Mouse (Mus musculus) midbrain, embryonic 11.5 days (tissue): Measurements from ENCODE around the gene E2f6. TPM values are rescaled to one million over a fixed set of nuclear protein-coding genes. Genes with fewer than 3 reads are reported as not detected.

Experiments used
- ATAC-seq: fragments of 200-750 bp; cut with Nextera tagmentation; 2 replicates; pipeline ENCODE4 v1.8.0; 2017; ENCODE audit warnings: moderate TSS enrichment, moderate library complexity; ENCODE audit not compliant: low FRiP score
- DNase-seq: peaks from one replicate; pipeline ENCODE4 v3.0.0; 2015; ENCODE audit warnings: low spot score; ENCODE audit errors: missing footprints
- H3K27ac ChIP-seq: fragments of 300-500 bp; sonication (generic); 2 replicates; pipeline ENCODE4 v1.5.1; 2014; ENCODE audit warnings: low read depth, low read length
- H3K27me3 ChIP-seq: fragments of 300-500 bp; sonication (generic); 2 replicates; pipeline ENCODE4 v1.6.1; 2014; ENCODE audit warnings: mild to moderate bottlenecking, low read length, moderate library complexity, mixed read lengths; ENCODE audit not compliant: control insufficient read depth, insufficient read depth
- H3K36me3 ChIP-seq: fragments of 300-500 bp; sonication (generic); 2 replicates; pipeline ENCODE4 v1.6.1; 2014; ENCODE audit warnings: mild to moderate bottlenecking, low read length, moderate library complexity, mixed read lengths; ENCODE audit not compliant: control insufficient read depth, insufficient read depth
- H3K4me1 ChIP-seq: fragments of 300-500 bp; sonication (generic); 2 replicates; pipeline ENCODE4 v1.6.1; 2014; ENCODE audit warnings: low read length; ENCODE audit not compliant: control insufficient read depth, insufficient read depth
- H3K4me2 ChIP-seq: fragments of 300-500 bp; sonication (generic); 2 replicates; pipeline ENCODE4 v1.6.1; 2014; ENCODE audit warnings: mild to moderate bottlenecking, moderate library complexity
- H3K4me3 ChIP-seq: fragments of 300-500 bp; sonication (generic); 2 replicates; pipeline ENCODE4 v1.5.1; 2014; ENCODE audit warnings: low read depth, low read length
- H3K9ac ChIP-seq: fragments of 300-500 bp; sonication (generic); 2 replicates; pipeline ENCODE4 v1.6.1; 2014; ENCODE audit warnings: low read length
- H3K9me3 ChIP-seq: fragments of 300-500 bp; sonication (generic); 2 replicates; pipeline ENCODE4 v1.6.1; 2016; ENCODE audit warnings: low read length; ENCODE audit not compliant: control insufficient read depth
- whole genome bisulfite sequencing: fragments of 180-500 bp; shearing (Covaris S2); extraction: QIAGEN DNeasy Blood & Tissue Kit; methylation state at CpG from one replicate; pipeline ENCODE4 v1.1.7; 2014; 5-methylcytosine and 5-hydroxymethylcytosine counted together
- polyA plus RNA-seq: library from polyadenylated mRNA; unstranded; fragments of >200 nt; fragmentation: Nextera tagmentation; extraction: Ambion mirVana; gene quantifications from 2 replicates; pipeline ENCODE4 v1.2.1, GENCODE M21; 2014

The E2f6 gene
- polyA plus RNA-seq, 1 experiment from 2014 or later, result 85.1 TPM

GRCm38 (mm10) chr12:16831071-16831470 lies 20.3 kb downstream of the E2f6 start:
- Histone ChIP-seq H3K36me3 (no peaks in the 10 kb centered on the region; the same call in 1 of the 2 replicates), H3K9me3 (no peaks in the 10 kb centered on the region), H3K9ac (no peak overlapping the region), H3K4me1 (no peaks in the 10 kb centered on the region), H3K4me3 (no peak overlapping the region), H3K27ac (no peak overlapping the region), H3K4me2 (no peak overlapping the region), H3K27me3 (no peaks in the 10 kb centered on the region)
- 72% methylated on average over 4 of the region's 4 CpGs for WGBS
- DNase-seq (no peak), ATAC-seq (no peak)

DNA sequence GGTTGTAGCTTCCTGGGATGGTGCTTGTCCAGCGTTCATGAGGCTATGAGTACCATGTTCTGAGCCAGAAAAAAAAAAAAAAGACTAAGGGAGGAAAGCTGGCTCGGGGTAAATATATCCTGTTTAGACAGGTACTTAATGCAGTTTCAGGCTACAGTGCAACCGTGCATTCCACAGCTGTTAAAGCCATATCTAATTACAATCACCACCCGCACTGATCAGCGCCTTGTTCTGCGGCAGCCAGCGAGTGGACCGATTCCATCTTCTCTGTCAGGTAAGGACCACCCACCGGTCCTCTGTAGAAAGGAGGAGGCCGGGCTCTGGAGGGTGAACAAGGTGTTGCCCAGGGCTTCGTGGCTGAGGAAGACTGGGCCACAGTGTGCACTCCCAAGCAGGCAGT lies 23.9 kb downstream of the E2f6 start:
- Histone ChIP-seq H3K4me3 (no peak overlapping the region), H3K4me1 (no peaks in the 10 kb centered on the region), H3K27ac (no peak overlapping the region), H3K4me2 (no peak overlapping the region), H3K9ac (no peak overlapping the region), H3K9me3 (no peaks in the 10 kb centered on the region), H3K36me3 (no peaks in the 10 kb centered on the region), H3K27me3 (no peaks in the 10 kb centered on the region)
- 77% methylated on average over 11 of the region's 11 CpGs for WGBS
- ATAC-seq (no peak), DNase-seq (no peak)

GRCm38 (mm10) chr12:16836188-16836587 lies 25.4 kb downstream of the E2f6 start:
- no peaks in the 10 kb centered on the region for H3K9me3 ChIP-seq
- no peaks in the 10 kb centered on the region for H3K27me3 ChIP-seq
- H3K4me1 ChIP-seq, result no peaks in the 10 kb centered on the region
- H3K27ac ChIP-seq, result no peak overlapping the region
- ATAC-seq (no peak), DNase-seq (no peak)
- H3K4me3 ChIP-seq, result no peak overlapping the region
- no peaks in the 10 kb centered on the region for H3K36me3 ChIP-seq
- no peak overlapping the region for H3K4me2 ChIP-seq
- WGBS, result 84% methylated on average over 9 of the region's 9 CpGs
- no peak overlapping the region for H3K9ac ChIP-seq

DNA sequence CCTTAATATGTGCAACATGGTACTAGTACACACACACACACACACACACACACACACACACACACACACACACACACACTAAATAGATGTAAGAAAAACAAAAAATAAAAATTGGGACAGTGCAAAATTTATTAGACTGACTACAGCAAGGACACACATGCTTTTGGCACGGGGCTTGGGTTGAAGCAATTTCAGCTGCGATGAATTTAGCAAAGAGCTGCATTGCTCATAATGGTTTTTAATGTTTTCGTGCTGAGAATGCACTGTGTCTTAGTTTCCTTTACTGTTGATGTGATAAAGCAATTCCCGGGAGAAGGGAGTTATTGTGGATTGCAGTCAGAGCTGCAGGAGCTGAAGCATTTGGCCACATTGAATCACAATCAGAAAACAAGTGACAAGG lies 27.0 kb downstream of the E2f6 start:
- no peaks in the 10 kb centered on the region for H3K27me3 ChIP-seq
- WGBS, result 93% methylated on average over 4 of the region's 4 CpGs
- no peak overlapping the region for H3K9ac ChIP-seq
- no peak overlapping the region for H3K27ac ChIP-seq
- H3K9me3 ChIP-seq, result no peaks in the 10 kb centered on the region
- H3K4me1 ChIP-seq, result no peaks in the 10 kb centered on the region
- no peak overlapping the region for H3K4me2 ChIP-seq
- ATAC-seq (no peak), DNase-seq (no peak)
- H3K4me3 ChIP-seq, result no peak overlapping the region
- H3K36me3 ChIP-seq, result no peaks in the 10 kb centered on the region

DNA sequence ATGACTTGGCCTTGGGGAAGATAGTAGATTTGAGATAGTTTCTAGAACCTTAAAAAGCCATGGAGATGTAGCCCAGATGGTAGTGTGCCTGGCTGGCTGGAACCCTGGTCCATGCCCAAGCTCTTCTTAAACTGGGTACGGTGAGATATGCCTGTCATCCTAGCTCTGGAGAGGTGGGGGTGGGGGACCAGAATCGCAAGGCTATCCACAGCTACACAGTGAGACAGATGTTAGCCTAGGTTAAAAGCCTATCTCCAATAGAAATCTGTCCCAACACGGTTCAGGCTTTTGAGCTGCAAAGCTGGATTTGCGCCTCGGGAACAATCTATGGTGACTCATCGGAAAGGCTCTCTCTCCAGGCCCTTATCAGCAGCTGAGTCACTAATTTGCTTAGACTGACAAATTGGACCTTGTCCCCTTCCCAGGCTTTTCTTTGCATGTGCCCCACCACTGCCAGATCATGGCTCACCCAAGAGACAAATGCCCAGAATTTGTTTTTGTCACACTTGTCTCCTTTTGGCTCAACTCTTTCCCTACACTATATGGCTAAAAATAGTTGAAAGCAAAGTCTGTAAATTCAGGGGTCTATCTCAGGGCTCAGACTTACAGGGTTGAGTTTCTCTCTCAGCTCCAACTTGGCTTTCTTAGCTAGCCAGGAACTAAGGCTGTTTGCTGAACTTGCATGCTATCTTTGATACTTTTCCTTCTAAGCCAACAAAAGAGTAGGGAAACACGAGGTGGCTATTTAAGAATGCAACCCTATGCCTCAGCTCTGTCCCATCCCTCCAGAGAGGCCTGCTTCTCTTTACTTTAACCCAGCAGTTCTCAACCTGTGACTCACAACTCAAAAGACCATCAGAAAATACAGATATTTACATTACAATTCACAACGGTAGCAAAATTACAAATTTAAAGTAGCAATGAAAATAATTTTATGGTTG lies 30.3 kb downstream of the E2f6 start:
- no peak overlapping the region for H3K9ac ChIP-seq
- no peak overlapping the region for H3K4me3 ChIP-seq
- no peak overlapping the region for H3K27ac ChIP-seq
- ATAC-seq, result no peak
- H3K9me3 ChIP-seq, result no peaks in the 10 kb centered on the region
- 78% methylated on average over 8 of the region's 8 CpGs for WGBS
- no peaks in the 10 kb centered on the region for H3K27me3 ChIP-seq
- H3K36me3 ChIP-seq, result no peaks in the 10 kb centered on the region
- H3K4me1 ChIP-seq, result no peaks in the 10 kb centered on the region
- H3K4me2 ChIP-seq, result no peak overlapping the region
- DNase-seq, result no peak

GRCm38 (mm10) chr12:16844623-16845592 lies 34.1 kb downstream of the E2f6 start:
- Histone ChIP-seq H3K4me3 (no peak overlapping the region), H3K4me2 (no peak overlapping the region), H3K27ac (no peak overlapping the region), H3K4me1 (no peaks in the 10 kb centered on the region), H3K27me3 (no peaks in the 10 kb centered on the region), H3K36me3 (no peaks in the 10 kb centered on the region), H3K9ac (no peak overlapping the region), H3K9me3 (no peaks in the 10 kb centered on the region)
- 78% methylated on average over 14 of the region's 14 CpGs for WGBS
- no peak for ATAC-seq
- no peak for DNase-seq

DNA sequence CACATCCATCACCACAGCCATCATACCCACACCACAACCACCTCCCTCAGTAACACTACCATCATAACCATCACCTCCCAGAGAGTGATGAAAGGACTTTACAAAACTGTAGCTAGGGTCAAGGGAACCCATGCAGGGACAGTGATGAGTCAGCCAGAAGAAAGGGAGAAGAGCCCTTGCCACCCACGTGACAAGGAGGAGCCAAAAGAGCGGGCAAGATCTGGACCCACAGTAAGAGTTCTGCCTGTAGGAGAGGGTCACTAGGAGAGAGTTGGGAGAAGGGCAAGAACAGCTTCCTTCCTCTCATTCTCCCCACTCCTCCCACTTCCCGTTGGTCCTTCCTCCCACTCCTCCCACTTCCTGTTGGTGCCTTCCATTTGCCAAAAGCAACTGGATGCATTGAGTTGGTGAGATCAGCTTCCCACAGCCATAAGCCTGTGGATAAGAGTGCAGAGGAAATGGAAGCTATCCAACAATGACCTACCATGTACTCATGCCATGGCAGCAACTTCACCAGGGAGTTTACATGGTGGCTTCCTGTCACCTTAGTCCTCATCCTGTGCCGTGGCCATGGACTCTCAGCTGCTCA lies 36.5 kb downstream of the E2f6 start:
- H3K27ac ChIP-seq, result no peak overlapping the region

DNA sequence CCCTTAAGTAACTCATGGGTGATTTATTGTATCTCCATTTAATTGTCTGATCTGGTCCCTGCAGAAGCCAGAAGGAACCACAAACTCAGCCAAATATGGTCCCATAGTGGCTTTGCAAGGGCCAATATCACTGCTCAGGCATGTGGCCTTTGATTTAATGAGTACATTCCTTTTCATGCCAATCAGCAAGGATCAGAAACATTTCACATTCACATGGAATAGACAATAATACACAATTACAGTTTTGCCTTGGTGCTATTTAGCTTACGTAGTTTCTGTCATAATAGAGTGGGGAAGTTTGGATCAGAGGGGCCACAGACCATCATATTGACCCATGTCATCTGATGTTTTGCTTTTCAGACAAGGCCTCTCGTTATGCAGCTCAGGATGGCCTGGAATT lies 37.7 kb downstream of the E2f6 start:
- no peak overlapping the region for H3K9ac ChIP-seq
- H3K4me1 ChIP-seq, result peaks cover 5% of the 10 kb centered on the region; the same call in 1 of the 2 replicates
- ATAC-seq, result no peak
- no peak overlapping the region for H3K4me2 ChIP-seq
- no peak for DNase-seq
- no peaks in the 10 kb centered on the region for H3K36me3 ChIP-seq
- no peak overlapping the region for H3K4me3 ChIP-seq
- 84% methylated on average over 2 of the region's 2 CpGs for WGBS
- H3K27ac ChIP-seq, result no peak overlapping the region
- no peaks in the 10 kb centered on the region for H3K9me3 ChIP-seq
- H3K27me3 ChIP-seq, result no peaks in the 10 kb centered on the region

More for the DNA sequence above, 36.5 kb downstream of the E2f6 start:
- Histone ChIP-seq H3K27me3 (no peaks in the 10 kb centered on the region), H3K4me2 (no peak overlapping the region), H3K4me1 (peaks cover 5% of the 10 kb centered on the region; the same call in 1 of the 2 replicates), H3K9ac (no peak overlapping the region), H3K9me3 (no peaks in the 10 kb centered on the region), H3K4me3 (no peak overlapping the region), H3K36me3 (no peaks in the 10 kb centered on the region)
- WGBS, result 91% methylated on average over 4 of the region's 4 CpGs
- no peak for DNase-seq
- ATAC-seq, result no peak
